Mouse (Mus musculus) CH12.LX (cell line): ENCODE data around the gene Rarg. TPM values are rescaled to one million over a fixed set of nuclear protein-coding genes. Genes with fewer than 3 reads are reported as not detected.

Experiments
- DNase-seq: peaks from one replicate; pipeline ENCODE4 v3.0.0-alpha.2; 2013; ENCODE audit errors: extremely low read depth
- H3K27ac ChIP-seq: 2 replicates; pipeline ENCODE4 v1.5.1; 2012; ENCODE audit warnings: low read depth, mild to moderate bottlenecking, control low read depth, moderate library complexity; ENCODE audit not compliant: insufficient read depth
- H3K27me3 ChIP-seq: replicated peaks from 2 replicates; pipeline ENCODE3; 2012; ENCODE audit warnings: inconsistent platforms
- H3K36me3 ChIP-seq, 2 experiments: replicated peaks in 1 of 2; 2 replicates each; pipeline versions ENCODE3 to v1.6.1; 2012; ENCODE audit warnings: inconsistent platforms in 1 of 2, low read length in 1 of 2, mild to moderate bottlenecking in 1 of 2, mixed read lengths in 1 of 2, moderate library complexity in 1 of 2; ENCODE audit not compliant: control insufficient read depth in 1 of 2, insufficient read depth in 1 of 2
- H3K4me1 ChIP-seq, 2 experiments: 2 replicates each; pipeline ENCODE4 v1.6.1; 2012; ENCODE audit warnings: inconsistent platforms in 1 of 2, moderate library complexity in 1 of 2; ENCODE audit not compliant: insufficient read depth in 2 of 2, control insufficient read depth in 1 of 2
- H3K4me2 ChIP-seq: 2 replicates; pipeline ENCODE4 v1.6.1; 2012; ENCODE audit warnings: low read depth, mild to moderate bottlenecking, control low read depth; ENCODE audit not compliant: poor library complexity, insufficient read depth, severe bottlenecking
- H3K4me3 ChIP-seq, 3 experiments: fragments of 150-350 bp in 1 of 3; sonication (generic) in 1 of 3; replicated peaks in 1 of 3; 2 replicates each; pipeline versions ENCODE3 to v1.5.1; 2011 to 2012; ENCODE audit warnings: low read depth in 2 of 3, low read length in 2 of 3, mild to moderate bottlenecking in 2 of 3, moderate library complexity in 2 of 3, control low read depth in 1 of 3, improper control_type of control experiment in 1 of 3, inconsistent platforms in 1 of 3, mixed read lengths in 1 of 3; ENCODE audit not compliant: poor library complexity in 1 of 3
- H3K79me2 ChIP-seq: replicated peaks from 2 replicates; pipeline ENCODE4 v1.6.1; 2012; ENCODE audit warnings: mild to moderate bottlenecking, moderate library complexity; ENCODE audit not compliant: control insufficient read depth, poor library complexity, insufficient read depth, severe bottlenecking; ENCODE audit errors: extremely low read depth
- H3K9ac ChIP-seq: 2 replicates; pipeline ENCODE4 v1.6.1; 2012; ENCODE audit warnings: low read depth, mild to moderate bottlenecking, control low read depth, moderate library complexity; ENCODE audit not compliant: insufficient read depth
- H3K9me3 ChIP-seq: replicated peaks from 2 replicates; pipeline ENCODE3; 2012; ENCODE audit warnings: low read length, inconsistent platforms, mixed read lengths
- CHD1 ChIP-seq: IDR thresholded peaks from 2 replicates; pipeline ENCODE4 v1.6.1; 2012; ENCODE audit warnings: low read depth, low read length, improper control_type of control experiment, inconsistent platforms
- CHD2 ChIP-seq: IDR thresholded peaks from 2 replicates; pipeline ENCODE4 v1.6.1; 2011; ENCODE audit warnings: low read length, improper control_type of control experiment
- CTCF ChIP-seq, 2 experiments: IDR thresholded peaks in 1 of 2; conservative IDR thresholded peaks in 1 of 2; 2 replicates each; pipeline ENCODE4 v1.5.1; 2011 to 2012; ENCODE audit warnings: low read depth in 2 of 2, low read length in 2 of 2, improper control_type of control experiment in 1 of 2, inconsistent platforms in 1 of 2, mild to moderate bottlenecking in 1 of 2, moderate library complexity in 1 of 2
- EP300 ChIP-seq: IDR thresholded peaks from 2 replicates; pipeline ENCODE4 v1.6.1; 2011; ENCODE audit warnings: low read length, improper control_type of control experiment
- ETS1 ChIP-seq: conservative IDR thresholded peaks from 2 replicates; pipeline ENCODE4 v1.6.1; 2012; ENCODE audit warnings: low read depth, mild to moderate bottlenecking, inconsistent platforms, low read length, improper control_type of control experiment, moderate library complexity
- GABPA ChIP-seq: IDR thresholded peaks from 2 replicates; pipeline ENCODE4 v1.6.1; 2012; ENCODE audit warnings: low read depth, low read length, improper control_type of control experiment, inconsistent platforms; ENCODE audit not compliant: insufficient replicate concordance
- HCFC1 ChIP-seq: IDR thresholded peaks from 2 replicates; pipeline ENCODE4 v1.6.1; 2012; ENCODE audit warnings: low read depth, mild to moderate bottlenecking, inconsistent platforms, low read length, improper control_type of control experiment
- JUN ChIP-seq: IDR thresholded peaks from 2 replicates; pipeline ENCODE4 v1.6.1; 2011; ENCODE audit warnings: low read depth, mild to moderate bottlenecking, low read length, improper control_type of control experiment, moderate library complexity; ENCODE audit not compliant: insufficient read depth
- JUND ChIP-seq: conservative IDR thresholded peaks from 2 replicates; pipeline ENCODE4 v1.6.1; 2011; ENCODE audit warnings: low read depth, low read length, improper control_type of control experiment
- KAT2A ChIP-seq: IDR thresholded peaks from 2 replicates; pipeline ENCODE4 v1.6.1; 2012; ENCODE audit warnings: low read length, improper control_type of control experiment, inconsistent platforms; ENCODE audit not compliant: insufficient replicate concordance
- MAZ ChIP-seq: IDR thresholded peaks from 2 replicates; pipeline ENCODE4 v1.6.1; 2012; ENCODE audit warnings: low read depth, mild to moderate bottlenecking, inconsistent platforms, low read length, improper control_type of control experiment, moderate library complexity
- MXI1 ChIP-seq: IDR thresholded peaks from 2 replicates; pipeline ENCODE4 v1.6.1; 2011; ENCODE audit warnings: mild to moderate bottlenecking, low read depth, low read length, improper control_type of control experiment
- MYC ChIP-seq: IDR thresholded peaks from 2 replicates; pipeline ENCODE4 v1.6.1; 2011; ENCODE audit warnings: low read depth, mild to moderate bottlenecking, improper control_type of control experiment, low read length
- NELFE ChIP-seq: IDR thresholded peaks from 2 replicates; pipeline ENCODE4 v1.6.1; 2011; ENCODE audit warnings: low read depth, low read length, improper control_type of control experiment
- NRF1 ChIP-seq: IDR thresholded peaks from 2 replicates; pipeline ENCODE4 v1.6.1; 2014; ENCODE audit warnings: low read depth, mild to moderate bottlenecking, inconsistent platforms, low read length, improper control_type of control experiment, moderate library complexity
- PAX5 ChIP-seq: IDR thresholded peaks from 2 replicates; pipeline ENCODE4 v1.6.1; 2012; ENCODE audit warnings: low read length, inconsistent platforms, mixed read lengths
- RAD21 ChIP-seq: IDR thresholded peaks from 2 replicates; pipeline ENCODE4 v1.6.1; 2011; ENCODE audit warnings: low read depth, mild to moderate bottlenecking, low read length, improper control_type of control experiment, moderate library complexity
- SIN3A ChIP-seq: IDR thresholded peaks from 2 replicates; pipeline ENCODE4 v1.6.1; 2012; ENCODE audit warnings: low read length, improper control_type of control experiment, inconsistent platforms
- SMC3 ChIP-seq: IDR thresholded peaks from 2 replicates; pipeline ENCODE4 v1.6.1; 2011; ENCODE audit warnings: low read depth, low read length, improper control_type of control experiment
- TBP ChIP-seq: conservative IDR thresholded peaks from 2 replicates; pipeline ENCODE4 v1.6.1; 2011; ENCODE audit warnings: low read depth, low read length, improper control_type of control experiment
- TCF12 ChIP-seq: IDR thresholded peaks from 2 replicates; pipeline ENCODE4 v1.6.1; 2014; ENCODE audit warnings: low read depth, mild to moderate bottlenecking, inconsistent platforms, low read length, improper control_type of control experiment
- USF2 ChIP-seq: conservative IDR thresholded peaks from 2 replicates; pipeline ENCODE4 v1.6.1; 2011; ENCODE audit warnings: low read depth, low read length, improper control_type of control experiment
- ZC3H11A ChIP-seq: IDR thresholded peaks from 2 replicates; pipeline ENCODE4 v1.6.1; 2012; ENCODE audit warnings: low read depth, mild to moderate bottlenecking, inconsistent platforms, low read length, improper control_type of control experiment
- ZMIZ1 ChIP-seq: IDR thresholded peaks from 2 replicates; pipeline ENCODE4 v1.6.1; 2012; ENCODE audit warnings: low read depth, mild to moderate bottlenecking, inconsistent platforms, low read length, improper control_type of control experiment
- dilution Hi-C: fragments of 300-500 bp; cut with MboI; formaldehyde crosslinking; loops from 2 replicates; pipeline ENCODE4 v1.14.3; 2020; ENCODE audit warnings: low sequenced_read_pairs; ENCODE audit not compliant: extremely low pct_unique_long_range_greater_than_20kb, extremely low pct_ligation_motif_present
- in situ Hi-C: fragments of 300-500 bp; cut with MboI; formaldehyde crosslinking; loops from 3 replicates; pipeline ENCODE4 v1.14.3; 2019; ENCODE audit warnings: low sequenced_read_pairs, low pct_ligation_motif_present, low pct_unique_long_range_greater_than_20kb, mixed read lengths
- polyA plus RNA-seq: library from polyadenylated mRNA; unstranded; fragments of >175 nt; gene quantifications from 2 replicates; pipeline ENCODE4 v1.2.1, GENCODE M21; 2012; ENCODE audit warnings: low read depth; ENCODE audit not compliant: insufficient read length
- total RNA-seq, 2 experiments: library from RNA; depleted of rRNA; stranded (reverse); fragments of 300-350 nt in 1 of 2; fragments of >200 nt in 1 of 2; gene quantifications; 2 replicates each; pipeline ENCODE4 v1.2.3; 2012 to 2014

Rarg gene
- total and polyA plus RNA-seq, 3 experiments: 0.17 to 0.76 (median 0.64) TPM

DNA sequence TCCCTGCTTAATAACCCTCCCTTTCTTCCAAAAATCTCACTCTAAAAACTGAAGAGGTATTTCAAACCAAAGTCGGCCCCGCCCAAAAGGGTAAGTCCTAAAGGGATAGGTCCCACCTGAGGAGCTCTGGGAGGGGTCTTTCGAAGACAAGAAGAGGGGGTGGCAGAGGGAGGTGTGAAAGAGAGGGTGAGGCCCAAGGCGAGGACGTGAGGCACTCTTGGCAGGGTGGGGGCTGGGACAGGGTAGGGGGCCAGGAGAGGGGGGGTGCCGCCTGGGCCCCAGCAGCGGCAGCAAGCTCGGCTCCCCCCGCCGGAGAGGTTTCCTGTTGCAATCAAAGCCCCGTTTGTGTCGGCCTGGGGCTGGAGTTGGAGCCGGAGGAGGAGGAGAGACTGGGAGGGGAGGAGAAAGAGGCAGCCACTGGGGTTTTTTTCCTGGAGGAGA, 8.0 kb downstream of the Rarg start:
- no peak overlapping the region for H3K4me2 ChIP-seq
- TF ChIP-seq CHD1: no peak
- no peak for TF ChIP-seq RAD21
- TF ChIP-seq NELFE: no peak
- TF ChIP-seq CHD2: no peak
- TF ChIP-seq HCFC1: no peak
- TF ChIP-seq KAT2A: no peak
- no peak for TF ChIP-seq MYC
- no peak for TF ChIP-seq SMC3
- no peak for TF ChIP-seq MXI1
- TF ChIP-seq, all 38 proteins: peak for 0
- no peaks in the 10 kb centered on the region for H3K9me3 ChIP-seq
- in situ Hi-C loops (no loop called here), dilution Hi-C loops (no loop called here)
- no peaks in the 10 kb centered on the region for H3K36me3 ChIP-seq
- no peak overlapping the region for H3K27ac ChIP-seq
- H3K4me3 ChIP-seq: no peak overlapping the region
- DNase-seq: no peak
- peaks cover 5 to 21% of the 10 kb centered on the region in 2 experiments; a peak in 2 of 4 replicates for H3K4me1 ChIP-seq
- H3K27me3 ChIP-seq: peaks cover 86% of the 10 kb centered on the region
- H3K79me2 ChIP-seq: no peaks in the 10 kb centered on the region
- no peak overlapping the region for H3K9ac ChIP-seq

GRCm38 (mm10) chr15:102248812-102249191, 8.5 kb downstream of the Rarg start:
- H3K4me2 ChIP-seq: no peak overlapping the region

More at GRCm38 (mm10) chr15:102248812-102249191, 8.5 kb downstream of the Rarg start:
- Histone ChIP-seq H3K4me1 (peaks cover 5 to 21% of the 10 kb centered on the region in 2 experiments; a peak in 2 of 4 replicates), H3K36me3 (no peaks in the 10 kb centered on the region), H3K9ac (no peak overlapping the region), H3K79me2 (no peaks in the 10 kb centered on the region), H3K27ac (no peak overlapping the region), H3K27me3 (peaks cover 85% of the 10 kb centered on the region), H3K4me3 (no peak overlapping the region), H3K9me3 (no peaks in the 10 kb centered on the region)
- DNase-seq: no peak
- dilution Hi-C loops: no loop called here
- TF ChIP-seq USF2 (no peak), TBP (no peak), EP300 (no peak), ZMIZ1 (no peak), SIN3A (no peak), MAZ (no peak), ETS1 (no peak), CTCF (conservative IDR thresholded peaks at IDR 0.05 in 1 of 2, IDR thresholded peaks at IDR 0.05 in 1 of 2; ENCODE audit: low read depth in 2 of 2, low read length in 2 of 2) (no peak), NRF1 (no peak), MXI1 (no peak), TCF12 (no peak), ZC3H11A (no peak), GABPA (no peak), JUN (no peak), JUND (no peak), PAX5 (no peak)
- in situ Hi-C loops: no loop called here
